Mouse (Mus musculus): ENCODE results near the gene Chsy1. TPM values are rescaled to one million over a fixed set of nuclear protein-coding genes. Genes with fewer than 3 reads are reported as not detected.

The Chsy1 gene
- total RNA-seq, 2 experiments from 2014 or later: 17.2 to 18.5 TPM

- intact Hi-C loops (cut with DNase I): loop anchor here (1.0 kb wide), 1 partner anchor 144 kb away; no protein-coding TSS in a partner anchor
These were observed 2.7 kb upstream of the Chsy1 start for GRCm38 (mm10) chr7:66106581-66107056.

GRCm38 (mm10) chr7:66107206-66107605, 2.1 kb upstream of the Chsy1 start:
- intact Hi-C loops (cut with DNase I): loop anchor here (1.0 kb wide), 1 partner anchor 143 kb away; no protein-coding TSS in a partner anchor
- DNase-seq (ENCODE audit: low spot score in 2 of 2): no peak

More at GRCm38 (mm10) chr7:66106581-66107056, 2.7 kb upstream of the Chsy1 start:
- DNase-seq (ENCODE audit: low spot score in 2 of 2): no peak

- intact Hi-C loops (cut with DNase I): loop anchor here (1.0 to 2.0 kb wide), 2 partner anchors 142 to 191 kb away; no protein-coding TSS in a partner anchor
- peak in 1 of 2 experiments; percentile 37 for DNase-seq (ENCODE audit: low spot score in 2 of 2)
These were observed 1.4 kb upstream of the Chsy1 start for GRCm38 (mm10) chr7:66107930-66108329.

DNA sequence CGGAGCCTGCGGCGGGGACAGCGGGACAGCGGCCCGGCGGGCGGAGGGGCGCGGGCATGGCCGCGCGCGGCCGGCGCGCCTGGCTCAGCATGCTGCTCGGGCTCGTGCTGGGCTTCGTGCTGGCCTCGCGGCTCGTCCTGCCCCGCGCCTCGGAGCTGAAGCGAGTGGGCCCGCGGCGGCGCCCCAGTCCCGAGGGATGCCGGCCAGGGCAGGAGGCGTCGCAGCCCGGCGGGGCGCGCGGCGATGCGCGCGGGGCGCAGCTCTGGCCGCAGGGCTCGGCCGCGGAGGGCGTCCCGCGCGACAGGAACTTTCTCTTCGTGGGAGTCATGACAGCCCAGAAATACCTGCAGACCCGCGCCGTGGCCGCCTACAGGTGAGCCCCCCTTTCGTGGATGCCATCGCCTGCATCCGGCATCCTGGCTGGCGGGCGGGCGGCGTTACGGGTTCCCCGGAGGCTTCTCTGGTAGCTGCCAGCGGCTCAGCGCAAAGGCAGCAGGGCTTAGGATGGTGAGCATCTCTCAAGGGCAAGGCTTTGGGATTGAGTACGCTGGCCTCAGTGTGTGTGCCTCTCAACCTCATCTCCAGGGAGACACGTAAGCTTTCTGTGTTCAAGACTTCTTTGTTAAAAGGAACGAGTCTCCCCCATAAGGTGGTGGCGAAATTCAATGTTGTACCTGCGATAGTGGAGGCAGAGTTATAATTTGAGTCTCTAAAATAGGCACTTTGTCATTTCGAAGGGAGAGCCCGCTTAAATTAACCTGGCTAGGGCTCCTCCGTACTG, 730 bp downstream of the Chsy1 start:
- peak in 1 of 2 experiments; percentile 36 for DNase-seq (ENCODE audit: low spot score in 2 of 2)
- intact Hi-C loops (cut with DNase I): loop anchor here (2.0 kb wide), 1 partner anchor 189 kb away; no protein-coding TSS in a partner anchor

DNA sequence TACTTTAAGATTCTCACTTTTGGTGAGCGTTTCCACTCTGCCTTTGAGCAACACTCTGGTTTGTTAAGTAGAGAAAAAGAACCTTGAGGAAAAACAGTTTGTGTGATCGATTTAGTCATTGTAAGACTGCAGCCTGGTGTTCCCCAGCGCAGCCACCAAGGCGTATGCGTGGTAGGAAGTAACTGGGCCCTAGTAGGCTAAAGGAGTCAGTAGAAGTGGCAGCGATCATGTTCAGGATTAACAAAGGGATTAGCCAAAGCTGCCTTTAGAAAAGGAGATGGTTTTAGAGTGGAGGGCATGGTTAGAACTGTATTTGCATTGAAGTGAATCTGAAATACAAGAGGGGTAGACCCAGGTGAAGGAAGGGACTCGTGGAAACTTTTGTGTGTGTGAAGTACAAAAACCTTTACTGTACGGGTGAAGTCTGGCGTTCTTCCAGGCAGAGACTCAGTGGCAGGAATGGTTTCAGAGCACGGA, 1.4 kb downstream of the Chsy1 start:
- peak in 1 of 2 experiments; percentile 18 for DNase-seq (ENCODE audit: low spot score in 2 of 2)
- intact Hi-C loops (cut with DNase I): no loop called here

DNA sequence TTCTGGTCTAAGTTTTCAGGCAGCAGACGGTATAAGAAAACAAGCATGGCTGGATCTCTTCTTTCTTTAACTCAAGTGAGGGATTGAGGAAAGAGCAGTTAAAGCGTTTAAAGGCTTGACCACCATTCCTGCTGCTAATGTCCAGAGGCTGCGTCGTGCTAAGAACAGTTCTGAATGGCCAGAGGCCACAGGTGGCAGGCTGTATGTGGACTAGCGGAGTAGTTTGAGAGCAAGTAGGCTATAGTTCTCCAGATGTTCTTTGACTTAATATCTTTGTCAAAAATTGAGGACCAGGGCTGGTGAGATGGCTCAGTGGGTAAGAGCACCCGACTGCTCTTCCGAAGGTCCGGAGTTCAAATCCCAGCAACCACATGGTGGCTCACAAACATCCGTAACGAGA, 1.9 kb downstream of the Chsy1 start:
- intact Hi-C loops (cut with DNase I): no loop called here
- DNase-seq (ENCODE audit: low spot score in 2 of 2): no peak

- intact Hi-C loops (cut with DNase I): no loop called here
- no peak for DNase-seq (ENCODE audit: low spot score in 2 of 2)
These were observed 4.2 kb downstream of the Chsy1 start for GRCm38 (mm10) chr7:66113561-66113960.

DNA sequence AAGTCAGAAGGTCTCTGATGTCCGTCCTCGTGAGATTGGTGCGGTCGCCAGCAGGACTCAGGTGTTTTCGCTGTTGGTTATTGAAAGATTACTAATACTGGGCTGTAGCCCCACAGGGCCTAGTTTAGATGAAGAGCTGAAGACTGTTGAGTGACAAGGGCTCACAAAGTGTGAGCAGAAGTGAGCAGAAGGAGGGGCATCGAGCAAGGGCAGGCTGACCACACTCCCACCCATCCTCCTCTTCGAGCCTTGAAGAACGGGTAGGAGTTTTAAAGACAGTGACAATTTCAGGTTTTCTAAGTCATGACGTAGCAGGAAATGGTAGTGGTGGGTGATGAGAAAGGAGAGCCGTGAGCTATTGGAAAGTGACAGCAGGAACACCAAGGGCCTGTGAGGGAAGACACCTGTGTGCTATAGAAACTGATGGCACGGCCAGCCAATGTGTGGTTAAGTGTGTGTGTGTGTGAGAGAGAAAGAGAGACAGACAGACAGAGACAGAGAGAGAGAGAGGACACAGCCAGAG, 6.6 kb downstream of the Chsy1 start:
- DNase-seq (ENCODE audit: low spot score in 2 of 2): no peak
- intact Hi-C loops (cut with DNase I): no loop called here

DNA sequence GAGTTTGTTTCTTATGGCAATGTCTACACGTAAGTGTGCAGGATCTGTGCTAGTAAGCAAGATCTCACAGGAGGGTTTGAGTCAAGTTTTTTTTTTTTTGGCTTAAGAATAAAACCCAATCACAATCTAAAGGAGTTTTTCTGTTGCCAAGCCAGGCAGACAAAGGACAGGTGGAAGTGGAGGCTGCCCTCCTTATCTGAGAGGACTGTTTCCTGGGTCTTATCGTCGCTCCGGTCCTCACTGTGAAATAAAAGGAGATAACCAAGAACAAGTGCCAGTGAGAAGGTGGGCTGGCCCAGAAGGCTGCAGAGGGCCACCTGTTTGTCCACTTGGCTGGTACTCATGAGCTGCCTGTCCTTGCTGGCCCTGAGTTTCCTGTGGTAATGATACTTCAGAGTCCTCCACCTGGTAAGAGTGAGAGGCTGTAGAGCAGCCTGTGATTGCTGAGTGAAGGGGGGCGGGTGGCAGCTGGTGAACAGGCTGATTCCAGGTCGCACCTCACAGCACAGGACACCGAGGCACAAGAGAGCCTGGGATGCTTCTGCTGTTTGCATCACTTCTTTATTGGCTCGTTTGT, 7.7 kb downstream of the Chsy1 start:
- intact Hi-C loops (cut with DNase I): no loop called here
- DNase-seq (ENCODE audit: low spot score in 2 of 2): no peak

GRCm38 (mm10) chr7:66118046-66118445, 8.7 kb downstream of the Chsy1 start:
- DNase-seq (ENCODE audit: low spot score in 2 of 2): no peak
- intact Hi-C loops (cut with DNase I): no loop called here

DNA sequence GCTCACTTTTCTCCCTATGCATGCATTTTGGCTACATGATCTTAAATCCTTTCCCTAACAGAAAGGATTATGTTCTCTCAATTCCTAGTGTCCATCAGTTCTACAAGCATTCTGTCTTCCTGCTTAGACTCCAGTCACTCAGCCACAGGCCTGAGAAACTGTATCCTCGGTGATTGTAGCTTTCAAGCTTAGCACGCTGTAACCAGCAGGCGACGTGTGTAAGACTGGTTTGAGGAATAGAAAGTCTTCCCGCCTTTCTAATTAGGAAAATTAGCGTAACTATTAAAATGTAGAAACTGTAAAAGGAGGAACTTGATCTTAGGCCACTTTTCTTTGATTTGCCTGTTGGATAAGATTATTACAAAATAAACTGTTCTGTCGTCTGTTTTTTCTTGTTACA, 9.5 kb downstream of the Chsy1 start:
- no peak for DNase-seq (ENCODE audit: low spot score in 2 of 2)
- intact Hi-C loops (cut with DNase I): no loop called here

- intact Hi-C loops (cut with DNase I): no loop called here
- no peak for DNase-seq (ENCODE audit: low spot score in 2 of 2)
These were observed 10.8 kb downstream of the Chsy1 start for GRCm38 (mm10) chr7:66120139-66120538.

DNA sequence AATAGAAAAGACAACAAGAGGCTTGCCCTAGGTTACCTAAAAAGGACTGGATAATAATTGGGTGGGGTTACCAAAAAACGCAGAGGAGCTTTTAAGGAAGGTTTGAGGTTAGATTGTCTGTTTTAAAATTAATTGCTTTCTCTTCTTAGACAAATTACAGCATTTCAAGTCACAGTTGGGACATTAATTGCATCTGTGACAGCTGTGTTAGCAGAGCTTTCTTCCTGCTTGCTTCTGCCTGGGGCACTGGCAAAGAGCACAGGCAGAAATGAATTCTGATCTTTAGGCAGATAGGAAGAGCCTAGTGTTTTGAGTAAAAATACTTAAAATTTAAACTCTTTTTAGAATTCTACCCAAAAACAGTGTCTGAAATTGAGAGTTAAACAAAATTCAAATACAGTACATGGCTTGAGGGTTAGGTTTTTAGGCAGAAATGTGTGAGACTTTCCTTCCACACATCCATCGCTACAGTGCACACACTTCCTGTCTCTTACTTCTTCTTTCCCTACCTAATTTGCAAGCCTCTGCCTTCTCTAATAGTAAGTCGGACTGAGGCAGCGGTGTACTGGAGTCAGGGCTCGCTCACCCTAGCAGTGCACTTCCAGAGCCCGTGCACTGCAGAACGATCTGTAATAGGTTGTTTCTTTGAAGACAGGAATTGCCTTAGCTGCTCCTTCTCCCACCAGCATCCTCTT, 11.5 kb downstream of the Chsy1 start:
- no peak for DNase-seq (ENCODE audit: low spot score in 2 of 2)
- intact Hi-C loops (cut with DNase I): no loop called here

DNA sequence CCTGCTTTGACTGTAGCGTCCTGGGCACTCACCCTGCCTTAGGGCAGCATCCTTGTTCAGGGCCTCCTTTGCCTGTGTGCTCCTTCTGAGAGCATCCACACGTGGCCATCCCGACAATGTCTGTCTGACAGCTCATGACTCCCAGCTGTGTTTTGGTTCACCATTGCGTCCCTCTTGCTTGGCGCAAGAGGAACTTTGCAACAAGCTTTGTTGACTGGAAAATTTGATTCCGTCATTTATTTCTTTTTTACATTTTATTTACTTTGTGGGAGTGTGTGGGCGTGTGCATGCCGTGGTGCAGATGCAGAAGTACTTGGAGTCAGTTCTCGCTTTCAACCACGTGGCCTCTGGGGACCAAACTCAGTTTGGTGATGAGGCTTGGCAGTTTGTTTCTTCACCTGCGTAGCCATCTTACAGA, 15.2 kb downstream of the Chsy1 start:
- intact Hi-C loops (cut with DNase I): no loop called here
- no peak for DNase-seq (ENCODE audit: low spot score in 2 of 2)

GRCm38 (mm10) chr7:66125368-66125767, 16.1 kb downstream of the Chsy1 start:
- no peak for DNase-seq (ENCODE audit: low spot score in 2 of 2)
- intact Hi-C loops (cut with DNase I): no loop called here

- intact Hi-C loops (cut with DNase I): no loop called here
- DNase-seq (ENCODE audit: low spot score in 2 of 2): no peak
These were observed 18.8 kb downstream of the Chsy1 start for GRCm38 (mm10) chr7:66127951-66128645.

DNA sequence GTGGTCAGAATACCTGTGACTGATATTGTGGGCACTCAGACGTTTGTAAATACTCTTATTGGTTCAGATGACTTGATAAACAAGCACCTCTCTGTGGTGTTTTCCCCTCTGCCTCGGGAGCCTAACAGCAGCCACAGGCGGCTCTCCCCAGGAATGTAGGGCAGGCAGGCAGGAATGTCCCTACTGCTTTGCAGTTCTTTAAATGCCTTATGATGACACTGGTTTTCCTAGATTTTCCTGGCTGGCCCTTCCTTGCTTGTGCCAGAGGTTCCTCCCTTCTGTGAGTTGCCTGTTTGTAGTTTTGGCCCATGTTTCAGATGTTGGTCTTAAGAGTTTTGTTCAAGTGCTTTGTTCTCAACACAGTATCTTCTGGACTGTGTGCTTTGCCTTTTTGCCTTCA, 19.5 kb downstream of the Chsy1 start:
- no peak for DNase-seq (ENCODE audit: low spot score in 2 of 2)
- intact Hi-C loops (cut with DNase I): no loop called here

DNA sequence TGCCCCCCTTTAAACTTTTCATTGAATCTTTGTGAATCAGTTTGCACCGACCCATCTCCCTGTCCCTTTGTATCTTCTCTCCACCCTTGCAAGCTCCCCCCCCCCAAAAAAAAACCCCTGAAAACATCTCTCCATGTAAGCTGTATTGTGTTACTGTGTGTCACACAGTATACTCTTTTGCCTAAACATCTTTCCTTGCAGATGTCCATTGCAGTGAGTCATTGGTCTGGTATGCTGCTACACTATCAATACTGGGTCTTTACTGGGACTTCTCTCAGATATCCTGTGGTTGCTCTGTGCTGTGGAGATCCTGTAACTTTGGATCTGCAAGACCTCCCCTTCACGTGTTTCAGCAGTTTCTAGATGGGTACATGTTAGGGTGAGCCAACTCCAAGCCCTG, 21.0 kb downstream of the Chsy1 start:
- intact Hi-C loops (cut with DNase I): no loop called here
- no peak for DNase-seq (ENCODE audit: low spot score in 2 of 2)

DNA sequence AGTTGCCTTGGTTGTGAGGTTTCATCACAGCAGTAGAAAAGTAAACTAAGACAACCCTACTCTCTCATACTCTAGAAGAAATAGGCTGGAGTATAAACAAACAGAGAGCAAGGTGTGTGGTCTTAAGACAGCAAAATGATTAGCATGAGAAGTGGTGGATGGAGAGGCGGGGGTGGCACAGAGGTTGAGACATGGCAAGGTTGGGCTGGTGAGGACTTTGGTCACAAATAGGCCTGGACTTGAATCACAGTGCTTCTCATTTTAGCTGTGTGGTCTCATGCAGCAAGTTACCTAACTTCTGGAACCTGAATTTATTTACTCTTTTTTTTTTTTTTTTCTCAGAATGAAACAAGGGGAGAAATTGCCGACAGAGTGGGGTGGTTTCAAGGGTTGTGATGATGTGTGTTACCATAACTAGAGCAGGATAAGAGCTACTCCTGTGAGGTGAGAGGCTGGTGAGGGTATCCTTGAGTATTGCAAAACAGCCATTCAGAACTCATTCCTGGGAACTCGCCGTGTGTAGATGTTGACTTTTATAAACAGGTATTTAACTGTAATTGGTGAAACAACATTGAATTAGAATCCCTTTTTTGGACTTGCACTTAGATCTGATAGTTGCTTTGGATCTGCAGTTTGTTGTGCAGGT, 22.6 kb downstream of the Chsy1 start:
- intact Hi-C loops (cut with DNase I): no loop called here

More for the DNA sequence above, 22.6 kb downstream of the Chsy1 start:
- no peak for DNase-seq (ENCODE audit: low spot score in 2 of 2)
